Mouse (Mus musculus) kidney, postnatal 25 days (tissue): Measurements from ENCODE around the gene 1500009L16Rik.

Experiments used
- DNase-seq, 2 experiments: peaks; one replicate each; pipeline ENCODE4 v3.0.0; 2021; ENCODE audit warnings: mixed read lengths in 2 of 2

The 1500009L16Rik gene

DNA sequence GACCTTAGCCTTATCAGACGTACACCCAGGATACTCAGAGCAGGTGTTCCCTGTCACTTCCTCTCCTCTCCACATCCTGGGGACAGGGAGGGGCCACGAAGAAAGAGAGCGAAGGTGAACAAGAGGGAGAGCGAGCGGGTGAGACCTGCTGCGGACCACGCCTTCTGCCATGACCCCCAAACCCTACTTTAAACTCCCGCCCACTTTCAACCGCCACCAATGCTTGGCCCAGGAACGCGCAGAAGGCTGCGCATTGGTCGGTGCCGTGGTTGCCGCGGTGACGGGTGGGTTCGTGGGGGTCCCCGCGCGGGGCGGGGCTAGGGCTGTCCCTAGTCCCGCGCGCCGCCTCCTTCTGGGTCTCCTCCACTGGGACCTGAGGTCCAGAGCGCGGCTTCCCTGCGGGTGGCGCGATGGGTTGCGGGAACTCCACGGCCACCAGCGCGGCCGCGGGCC is at the start of gene 1500009L16Rik:
Gene 1500009L16Rik, plus strand, starts transcription at position 287 of the 453 bp plus-strand sequence.
- peak; percentile 58 to 79 for DNase-seq

DNA sequence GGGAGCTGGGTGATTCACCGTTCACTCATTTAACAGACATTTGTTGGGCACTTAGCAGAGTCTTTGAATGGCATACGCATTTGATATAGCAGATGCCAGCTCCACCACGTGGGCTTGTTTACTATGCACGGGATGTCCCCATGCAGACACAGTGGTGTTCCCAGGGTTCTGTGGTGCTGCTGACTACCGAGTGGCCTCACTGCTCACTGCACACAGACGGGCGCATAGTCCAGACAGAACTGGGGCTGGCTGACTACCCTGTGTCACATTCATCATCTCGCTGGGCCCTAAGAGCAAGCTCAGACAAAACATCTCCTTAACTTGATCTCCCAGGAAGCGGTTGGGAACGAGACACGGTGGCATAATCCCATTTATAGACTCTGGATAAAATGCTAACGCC is 41.3 kb upstream of the 1500009L16Rik start:
- DNase-seq = no peak

DNA sequence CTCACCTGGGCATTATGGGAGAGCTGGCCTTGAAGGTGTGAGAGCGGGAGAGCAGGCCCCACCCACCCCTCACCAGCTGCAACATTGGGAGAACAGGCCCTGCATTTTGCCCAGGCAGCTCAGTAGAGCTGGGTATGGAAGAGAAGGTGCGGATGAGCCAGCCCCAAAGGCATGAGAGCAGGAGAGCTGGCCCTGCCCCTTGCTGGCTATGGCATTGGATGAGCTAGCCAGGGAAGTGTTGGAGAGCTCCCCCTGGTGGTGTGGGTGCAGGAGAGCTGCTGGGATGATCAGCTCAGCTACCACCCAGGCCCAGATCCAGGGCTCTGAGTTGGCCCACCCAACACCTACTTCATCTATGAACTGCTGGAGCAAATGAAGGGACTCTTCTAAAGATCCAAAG is 34.5 kb upstream of the 1500009L16Rik start:
- no peak for DNase-seq

DNA sequence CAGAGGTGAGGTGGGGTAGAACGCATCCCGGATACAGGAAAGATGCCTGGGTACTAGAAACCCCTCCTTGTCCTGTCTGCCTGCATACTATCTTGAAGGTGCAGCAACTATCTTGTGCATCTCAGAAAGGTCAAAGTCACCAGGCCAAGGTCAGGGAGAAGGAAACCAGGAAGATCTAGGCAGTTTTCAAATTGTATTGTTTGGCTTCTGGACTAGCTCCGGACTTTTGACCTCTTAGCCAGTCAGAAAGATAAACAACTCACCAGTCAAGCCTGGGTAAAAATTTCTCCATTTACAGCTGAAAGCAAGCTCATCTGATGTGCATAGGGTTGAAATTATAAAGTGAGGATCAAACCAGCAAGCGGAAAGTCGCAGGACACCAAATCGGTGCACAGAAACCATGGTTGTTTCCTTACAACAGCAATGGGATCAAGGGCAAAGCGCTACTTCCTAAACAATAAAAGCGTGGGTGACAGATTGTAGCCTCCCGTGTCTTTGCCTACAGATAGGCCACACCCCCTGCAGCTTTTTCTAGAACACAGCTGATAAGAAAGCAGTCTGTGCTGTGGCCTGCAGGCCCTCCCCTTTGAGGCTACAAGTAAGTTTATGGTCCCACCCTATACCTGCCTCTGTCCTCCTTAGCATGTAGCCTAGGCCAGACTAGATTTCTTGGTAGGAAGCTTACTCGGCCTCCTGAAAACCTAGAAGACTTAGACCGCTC is 30.3 kb upstream of the 1500009L16Rik start:
- DNase-seq = no peak

DNA sequence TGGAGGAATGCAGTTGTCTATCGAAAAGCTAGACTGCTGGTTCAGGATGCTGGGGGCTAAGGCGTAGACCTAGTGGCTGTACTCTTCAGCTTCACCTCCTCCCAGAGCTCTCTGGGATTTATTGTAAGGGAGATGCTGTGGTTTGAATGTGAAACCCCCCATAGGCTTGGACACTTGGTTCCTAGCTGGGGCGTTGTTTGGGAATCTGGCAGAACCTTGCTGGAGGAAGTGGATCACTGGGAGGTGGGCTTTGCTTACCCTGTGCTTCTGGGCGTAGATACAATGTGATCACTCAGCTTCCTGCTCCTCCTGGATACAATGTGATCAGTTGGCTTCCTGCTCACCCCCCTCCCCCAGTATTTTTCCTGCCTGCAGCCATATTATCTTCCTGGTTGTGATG is 26.4 kb upstream of the 1500009L16Rik start:
- no peak for DNase-seq

DNA sequence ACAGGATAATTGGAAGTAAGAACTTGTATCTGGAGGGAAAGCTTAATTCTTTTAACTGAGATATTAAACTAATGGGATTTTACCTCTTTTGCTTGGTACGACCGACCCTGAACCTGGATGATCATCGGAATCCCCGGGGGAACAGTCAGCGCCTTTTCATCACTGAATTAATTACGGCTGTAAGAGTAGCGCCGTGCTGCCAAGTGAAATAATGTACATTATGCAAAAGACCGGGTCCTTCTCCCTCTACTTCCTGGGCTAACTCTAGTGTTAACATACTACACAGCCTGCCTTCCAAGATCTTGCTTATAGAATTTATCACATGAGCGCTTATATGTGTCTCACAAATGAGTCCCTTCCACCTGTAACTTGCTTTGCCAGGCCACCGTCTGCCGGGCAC is 16.0 kb upstream of the 1500009L16Rik start:
- no peak for DNase-seq

DNA sequence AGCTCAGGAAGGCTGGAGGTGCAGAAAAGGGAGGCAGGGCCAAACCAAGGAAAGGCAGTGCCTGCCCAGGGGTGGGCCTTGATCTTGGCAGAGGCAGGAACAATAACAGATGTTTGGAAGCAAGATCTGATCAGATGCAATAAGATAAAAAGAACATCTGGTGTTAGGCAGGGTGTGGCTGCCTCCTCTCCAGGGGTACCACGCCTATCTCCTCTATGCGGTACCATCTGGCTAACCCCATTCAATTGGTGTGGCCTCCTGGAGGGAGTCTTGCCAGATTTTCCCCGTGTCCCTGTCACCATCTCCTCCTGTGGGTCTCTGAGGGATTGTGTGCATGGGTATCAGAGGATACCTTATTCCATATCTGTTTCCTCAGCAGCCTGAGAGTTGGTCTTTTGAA is 12.7 kb upstream of the 1500009L16Rik start:
- no peak for DNase-seq

DNA sequence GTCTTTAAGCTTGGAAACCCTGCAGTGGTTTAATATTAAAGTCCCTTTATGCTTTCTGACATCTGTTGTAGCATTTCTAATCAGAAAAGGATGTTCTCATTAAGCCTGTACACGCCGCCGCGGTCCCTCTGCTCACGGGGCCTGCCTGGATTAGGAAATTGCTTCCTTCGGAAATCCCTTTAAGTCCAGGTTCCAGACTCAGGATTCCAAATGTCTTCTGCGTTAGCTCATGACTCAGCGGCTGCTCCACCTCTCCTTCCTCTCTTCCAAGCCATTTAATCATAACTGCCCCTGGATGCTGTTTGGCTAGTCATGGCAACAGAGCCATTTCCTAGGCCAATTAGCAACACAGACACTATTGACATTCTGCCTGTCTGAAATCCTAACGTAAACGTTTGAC is 10.9 kb upstream of the 1500009L16Rik start:
- DNase-seq = no peak

DNA sequence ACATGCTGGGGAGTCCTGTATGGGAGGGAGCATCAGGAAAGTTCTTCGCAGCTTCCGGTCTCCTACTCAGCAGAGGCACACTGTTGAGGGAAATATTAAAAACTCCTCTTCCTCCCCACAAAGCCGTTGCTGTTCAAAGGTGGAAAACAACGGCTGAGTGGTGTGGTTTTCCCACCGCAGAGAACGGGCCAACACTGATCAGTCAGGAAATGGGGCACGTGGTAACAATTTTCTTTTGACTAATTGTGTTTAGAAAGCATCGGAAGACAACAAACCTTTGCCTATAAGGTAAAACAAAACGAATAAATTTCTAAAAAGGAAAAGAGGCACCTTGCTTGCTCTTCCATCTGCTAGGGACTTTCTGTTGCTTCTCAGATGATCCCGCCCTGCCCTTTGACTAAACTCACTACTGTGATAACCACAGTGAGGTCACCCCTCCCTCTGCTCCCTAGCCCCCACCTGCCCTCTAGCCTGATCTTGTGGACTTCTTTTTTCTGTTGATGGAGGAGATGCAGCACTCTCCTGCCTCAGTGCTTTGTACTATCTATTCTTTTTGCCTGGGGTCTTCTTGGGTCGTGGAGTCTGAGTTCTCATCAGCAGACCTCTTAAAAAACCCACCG is 3.7 kb upstream of the 1500009L16Rik start:
- no peak for DNase-seq

DNA sequence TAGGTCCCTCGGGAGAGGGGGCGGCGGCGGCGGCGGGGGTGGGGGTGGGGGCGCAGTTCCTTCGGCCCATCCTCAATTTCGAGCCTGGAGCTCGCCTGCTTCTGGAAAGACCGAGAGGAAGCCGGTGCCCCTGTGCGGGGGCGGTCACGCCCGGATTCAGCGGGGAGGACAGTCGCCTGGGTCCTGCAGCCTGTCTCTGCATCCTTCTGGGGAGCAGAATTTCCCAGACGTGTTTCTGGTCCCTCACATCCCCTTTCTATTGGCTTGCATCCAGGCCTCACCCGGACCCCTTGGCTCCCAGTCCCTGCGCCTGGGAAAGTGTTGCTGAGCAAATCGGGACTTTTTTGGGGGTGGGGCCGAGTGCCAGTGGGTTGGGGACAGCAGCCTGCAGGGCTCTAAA is 390 bp downstream of the 1500009L16Rik start:
- peak; percentile 9 to 38 for DNase-seq

DNA sequence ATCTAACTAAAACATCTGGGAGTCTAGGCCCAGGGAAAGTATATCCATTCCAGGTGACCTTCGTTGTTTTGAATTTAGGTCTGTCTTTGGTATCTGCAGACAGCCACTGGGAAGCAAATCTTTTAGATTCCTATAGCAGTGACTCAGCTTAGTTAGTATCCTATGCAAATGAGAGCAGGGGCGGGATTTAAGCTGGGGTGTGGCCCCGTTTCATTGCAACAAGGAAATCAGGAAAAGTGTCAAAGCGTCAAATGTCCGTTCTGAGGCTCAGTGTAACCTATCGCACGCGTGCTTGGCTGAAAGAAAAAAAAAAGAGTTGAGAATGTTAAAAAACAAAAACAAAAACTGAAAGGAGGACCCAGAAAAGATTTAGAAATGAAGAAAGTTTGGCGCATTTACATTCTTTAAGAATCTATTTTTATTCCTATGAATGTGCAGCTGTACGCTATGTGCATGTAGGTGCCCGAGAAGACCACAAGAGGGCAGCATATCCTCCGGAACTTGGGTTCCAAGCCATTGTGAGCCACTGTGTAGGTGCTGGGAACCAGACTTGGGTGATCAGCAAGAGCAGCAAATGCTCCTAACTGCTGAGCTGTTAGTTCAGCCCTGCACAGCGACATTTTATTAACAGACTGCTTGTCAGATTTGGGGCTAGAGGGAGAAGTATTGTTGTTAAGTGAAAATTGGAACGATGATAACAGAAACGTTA is 1.8 kb downstream of the 1500009L16Rik start:
- DNase-seq = no peak

DNA sequence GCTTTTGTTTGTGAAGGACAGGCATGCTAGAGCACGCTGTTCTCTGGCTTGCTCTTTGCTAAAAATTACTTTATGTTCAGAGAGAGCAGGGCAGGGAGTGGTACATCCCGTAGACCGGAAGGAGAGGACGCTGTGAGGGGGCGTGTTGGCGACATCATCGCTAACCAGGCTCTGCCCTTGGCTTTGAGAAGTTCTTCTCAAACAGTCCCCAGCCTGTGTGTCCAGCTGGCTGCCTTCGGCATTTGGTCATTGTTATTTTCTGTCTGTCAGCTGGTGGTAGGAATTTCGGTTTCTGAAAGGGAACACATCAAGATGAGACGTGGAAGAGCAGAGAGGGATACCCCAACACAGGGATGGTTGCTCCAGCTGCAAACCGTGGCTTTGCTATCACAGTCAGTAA is 3.5 kb downstream of the 1500009L16Rik start:
- peak in 1 of 2 experiments; percentile 51 for DNase-seq

DNA sequence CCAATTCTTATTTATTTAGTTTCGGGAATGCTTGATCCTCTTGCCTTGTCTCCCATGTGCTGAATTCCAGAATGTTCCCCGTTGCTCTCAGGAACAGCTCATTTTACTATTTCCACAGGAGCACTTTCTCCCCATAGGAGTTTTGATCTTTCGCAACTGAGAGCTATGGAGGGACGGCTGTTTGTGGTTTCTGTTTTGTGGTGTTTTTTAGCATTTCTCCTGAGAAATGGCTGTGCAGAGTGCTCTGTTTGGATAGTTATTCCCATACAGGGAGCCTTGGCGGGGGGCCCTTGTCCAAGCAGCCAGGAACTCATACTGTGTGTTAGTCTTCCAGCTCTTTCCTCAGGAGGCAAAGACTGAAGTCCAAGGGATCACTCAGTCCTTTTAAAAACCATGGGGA is 5.2 kb downstream of the 1500009L16Rik start:
- DNase-seq = no peak

DNA sequence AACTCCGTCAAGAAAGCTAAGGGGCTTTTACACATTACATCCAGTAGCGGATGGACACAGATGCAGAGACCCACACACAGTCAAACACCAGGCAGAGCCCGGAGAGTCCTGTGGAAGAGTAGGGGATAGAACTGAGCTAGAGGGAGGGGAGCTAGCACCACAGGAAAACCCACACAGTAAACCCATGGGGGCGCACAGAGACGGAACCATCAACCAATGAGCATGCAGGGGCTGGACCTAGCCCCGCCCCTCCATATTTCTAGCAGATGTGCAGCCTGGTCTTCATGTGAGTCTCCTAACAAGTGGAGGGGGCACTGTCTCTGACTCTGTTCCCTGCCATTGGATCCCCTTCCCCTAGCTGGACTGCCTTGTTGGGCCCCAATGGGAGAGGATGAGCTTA is 5.9 kb downstream of the 1500009L16Rik start:
- DNase-seq = no peak

DNA sequence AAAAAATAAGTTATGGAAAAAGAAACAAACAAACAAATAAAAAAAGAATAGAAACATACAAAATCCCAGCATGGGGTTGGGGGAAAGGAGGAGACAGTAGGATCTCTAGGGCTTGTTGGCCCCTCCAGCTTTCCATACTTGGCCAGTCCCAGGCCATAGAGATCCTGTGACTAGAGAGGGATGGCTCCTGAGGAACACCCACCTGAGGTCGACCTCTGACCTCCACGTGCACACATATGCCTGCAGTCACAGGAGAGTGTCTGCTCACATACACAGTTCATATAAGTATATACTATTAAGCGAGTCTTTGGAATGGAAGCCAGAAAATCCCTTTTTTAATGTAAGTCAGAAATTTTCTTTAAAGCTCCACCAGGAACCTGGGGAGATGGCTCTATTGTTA is 6.4 kb downstream of the 1500009L16Rik start:
- no peak for DNase-seq

DNA sequence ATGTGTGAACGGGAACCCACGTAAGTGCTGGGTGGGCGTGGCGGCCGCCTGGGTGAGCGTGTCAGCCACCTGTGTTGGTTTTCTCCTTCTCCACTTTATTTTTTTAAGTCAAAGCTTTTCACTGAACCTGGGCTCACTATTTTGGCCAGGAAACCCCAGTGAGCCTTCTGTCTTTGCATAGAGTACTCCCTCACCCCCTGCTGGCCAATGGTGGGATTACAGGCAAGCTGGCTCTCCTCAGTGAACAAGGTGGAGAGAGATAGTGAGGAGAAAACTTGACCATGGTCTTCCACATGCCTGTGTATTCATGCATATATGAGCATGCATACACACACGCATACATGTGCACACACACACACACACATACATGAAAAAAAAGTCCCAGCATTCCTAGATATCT is 6.8 kb downstream of the 1500009L16Rik start:
- peak; percentile 82 to 94 for DNase-seq

DNA sequence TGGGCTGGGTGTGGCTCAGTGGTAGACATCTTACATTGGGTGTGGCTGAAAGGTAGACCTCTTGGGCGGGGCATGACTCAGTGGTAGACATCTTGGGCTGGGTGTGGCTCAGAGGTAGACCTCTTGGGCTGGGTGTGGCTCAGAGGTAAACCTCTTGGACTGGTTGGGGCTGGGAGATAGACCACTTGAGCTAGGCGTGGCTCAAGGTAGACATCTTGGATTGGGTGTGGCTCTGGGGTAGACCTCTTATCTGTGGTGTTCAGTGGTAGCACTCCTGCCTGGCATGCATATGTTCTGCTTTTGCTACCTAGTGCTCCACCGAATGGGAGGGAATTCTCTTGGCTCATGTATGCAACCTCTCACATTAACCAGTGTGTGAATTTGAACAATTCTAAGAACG is 11.1 kb downstream of the 1500009L16Rik start:
- DNase-seq = no peak

DNA sequence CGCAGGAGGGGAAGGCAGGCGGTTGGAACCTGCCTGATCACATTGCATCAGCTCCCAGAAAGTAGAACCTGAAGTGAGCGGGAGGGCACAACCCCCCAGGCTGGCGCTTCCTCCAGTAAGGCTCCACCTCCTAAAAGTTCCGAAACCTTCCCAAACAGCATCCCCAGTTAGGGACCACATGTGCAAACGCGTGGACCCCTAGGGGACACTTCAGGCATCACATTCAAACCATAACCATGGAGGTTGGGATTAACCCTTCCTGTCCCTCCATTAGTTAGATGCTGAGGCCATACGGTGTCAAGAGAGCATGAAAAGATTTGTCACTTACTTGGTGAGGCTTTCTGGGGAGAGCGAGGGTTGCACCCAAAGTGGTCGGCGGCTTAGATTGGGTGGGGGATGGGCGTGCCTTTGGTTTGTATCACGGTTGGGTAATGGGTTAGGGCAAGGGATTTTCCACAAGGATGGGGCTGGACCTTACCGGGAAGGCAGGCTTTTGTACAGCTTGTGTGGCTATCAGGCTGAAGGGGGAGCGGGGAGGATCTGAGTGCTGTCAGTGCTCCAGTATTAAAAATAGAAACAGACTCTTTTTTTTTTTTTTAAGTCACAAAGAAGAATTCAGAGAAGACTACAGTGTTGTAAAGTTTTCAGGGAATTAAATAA is 16.5 kb downstream of the 1500009L16Rik start:
- DNase-seq = no peak

DNA sequence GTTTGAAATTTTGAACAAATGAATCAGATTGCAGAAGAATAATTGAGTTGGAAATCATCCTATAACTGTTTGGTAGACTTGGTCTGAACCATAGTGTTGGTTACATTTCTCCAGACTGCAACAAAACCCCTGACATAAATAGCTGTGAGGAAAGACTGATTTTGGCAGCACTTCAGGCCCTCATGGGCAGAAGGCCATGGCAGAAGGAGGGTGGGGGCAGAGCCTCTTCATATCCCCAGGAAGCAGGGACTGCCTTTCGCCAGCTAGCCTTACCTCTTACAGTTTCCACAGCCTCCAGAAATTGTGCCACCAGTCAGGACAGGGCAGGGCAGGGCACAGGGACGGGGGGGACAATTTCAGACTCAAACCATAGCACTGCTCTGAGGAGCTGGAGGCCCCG is 22.0 kb downstream of the 1500009L16Rik start:
- no peak for DNase-seq

DNA sequence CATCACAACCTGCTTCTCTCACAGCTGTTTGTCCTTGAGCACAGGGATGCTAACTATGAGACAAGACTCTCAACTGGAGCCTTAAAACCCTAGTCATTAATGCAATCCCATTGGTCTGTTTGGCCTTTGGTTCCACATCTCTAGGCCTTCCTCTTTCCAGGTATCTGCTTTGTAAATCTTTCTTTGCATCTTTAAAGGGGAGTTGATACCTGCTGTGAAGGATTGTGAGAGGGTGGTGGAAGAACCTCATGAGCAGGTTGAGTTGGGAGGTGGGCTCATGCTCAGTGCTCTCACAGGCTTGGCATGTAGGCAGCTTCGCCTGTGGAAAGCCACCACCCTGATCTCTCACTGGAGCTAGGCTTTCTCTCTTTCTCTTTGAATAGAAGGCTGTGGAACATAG is 30.4 kb downstream of the 1500009L16Rik start:
- DNase-seq = peak in 1 of 2 experiments; percentile 2

DNA sequence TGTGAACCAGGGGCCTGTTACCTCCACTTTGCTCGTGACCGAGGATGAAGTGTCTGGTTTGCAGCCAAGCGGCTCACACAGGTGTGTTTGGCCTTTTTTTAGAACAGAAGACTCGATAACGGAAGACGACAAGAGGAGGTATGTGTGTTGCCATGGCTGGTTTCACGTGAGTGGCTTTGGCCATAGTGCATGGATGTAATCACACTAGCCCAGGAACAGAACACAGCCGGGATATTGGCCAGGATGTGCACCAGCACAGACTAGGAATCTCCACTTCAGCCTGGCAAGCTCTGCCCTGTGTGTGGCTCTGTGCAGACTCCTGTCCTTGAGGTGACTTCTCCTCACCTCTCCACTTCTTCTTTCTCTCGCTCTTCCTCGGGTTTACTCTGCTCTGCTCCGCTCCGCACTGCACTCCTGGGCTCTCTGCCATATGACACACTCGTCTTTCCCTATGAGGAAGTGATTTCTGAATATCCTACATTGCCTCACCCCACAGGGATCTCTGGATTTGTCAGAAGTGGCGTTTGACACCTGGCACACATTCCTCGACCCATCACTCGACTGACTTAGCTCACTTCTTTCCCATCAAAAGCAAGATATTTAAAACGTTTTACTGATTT is 34.8 kb downstream of the 1500009L16Rik start:
- peak in 1 of 2 experiments; percentile 20 for DNase-seq

DNA sequence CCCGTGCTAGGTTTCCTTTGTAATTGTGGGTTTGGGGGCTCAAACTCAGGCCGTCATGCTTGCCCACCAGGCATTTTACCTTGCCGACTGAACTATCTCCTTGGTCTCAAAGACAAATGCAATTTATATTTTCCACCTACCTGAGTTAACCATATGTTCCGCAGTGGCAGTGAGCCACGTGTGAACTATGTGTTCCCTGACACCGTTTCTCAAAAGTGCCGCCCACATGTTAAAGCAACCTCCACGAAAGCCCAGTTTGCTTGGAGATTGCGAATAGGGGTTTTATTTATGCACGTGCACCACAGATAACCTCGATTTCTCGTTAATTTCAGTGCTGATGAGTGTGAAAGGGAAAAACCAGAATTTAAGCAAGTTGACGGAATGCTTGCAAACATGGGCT is 36.1 kb downstream of the 1500009L16Rik start:
- DNase-seq = peak in 1 of 2 experiments; percentile 14

DNA sequence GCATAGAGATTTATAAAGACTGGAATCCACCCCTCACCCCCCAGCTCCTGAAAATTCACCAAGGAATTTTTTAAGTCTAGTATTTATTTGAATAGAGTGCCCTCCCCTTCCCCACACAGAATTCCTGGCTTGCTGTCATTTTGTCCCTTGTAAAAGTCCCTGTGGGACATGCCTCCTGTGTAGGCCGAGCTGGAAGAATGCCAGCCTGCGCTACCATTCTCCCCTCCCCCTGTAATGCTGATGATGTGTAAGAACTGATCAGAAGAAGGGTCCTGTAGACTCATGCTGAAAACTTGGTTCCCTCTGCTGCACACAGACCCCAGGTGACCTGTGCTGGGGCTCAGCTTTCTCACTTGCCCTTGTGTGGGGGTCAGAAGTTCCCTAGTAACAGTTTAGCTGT is 37.9 kb downstream of the 1500009L16Rik start:
- peak; percentile 14 to 26 for DNase-seq
